ENCODE assay signal across 20 mouse cellular contexts in the genomic region with DNA sequence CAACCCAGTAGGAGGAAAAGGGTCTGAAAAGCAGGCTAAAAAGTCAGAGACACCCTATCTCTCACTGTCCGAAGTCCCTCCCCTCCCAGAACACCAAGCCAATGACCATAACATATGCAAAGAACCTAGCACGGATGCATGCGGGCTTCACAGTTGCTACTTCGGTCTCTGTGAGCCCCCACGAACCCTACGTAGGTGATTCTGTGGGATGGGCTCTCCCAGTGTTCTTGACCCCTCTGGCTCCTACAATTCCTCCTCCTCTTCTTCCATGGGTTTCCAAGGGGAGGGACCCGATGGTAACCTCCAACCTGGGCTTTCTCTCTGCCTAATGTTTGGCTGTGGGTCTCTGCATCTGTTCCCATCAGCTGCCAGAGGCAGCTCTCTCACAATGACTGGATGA. TPM values are rescaled to one million over a fixed set of nuclear protein-coding genes. Genes with fewer than 3 reads are reported as not detected.
"Had no signal": no experiment of that assay in that cellular context is flagged by ENCODE, and none has a peak within 500 bp of the region (broad histone marks: within the 10 kb centered on the region; RNA-seq: fewer than 3 reads in every experiment).

No protein-coding gene starts in this region.

- ATAC-seq: lung, postnatal 0 days; midbrain, embryonic 16.5 days had no signal

- H3K36me3 ChIP-seq: lung, embryonic 15.5 days; midbrain, embryonic 12.5 days; neural tube, embryonic 13.5 days; neural tube, embryonic 15.5 days had no signal

- DNase-seq: lung, adult 2 months; lung, postnatal 14 days; lung, postnatal 36 days; midbrain, embryonic 14.5 days; retina, postnatal 1 day; right cerebral cortex, adult 18-20 months; right cerebral cortex, postnatal 25 days; right cerebral cortex, postnatal 4 days; thymus, adult 18-20 months; thymus, postnatal 14 days; thymus, postnatal 36 days had no signal

- H3K9ac ChIP-seq: lung, embryonic 15.5 days; midbrain, embryonic 12.5 days; neural tube, embryonic 13.5 days; neural tube, embryonic 15.5 days had no signal

- H3K27ac ChIP-seq: lung, embryonic 15.5 days; macrophage; midbrain, embryonic 12.5 days; neural tube, embryonic 13.5 days; neural tube, embryonic 15.5 days had no signal

- H3K4me2 ChIP-seq: lung, embryonic 15.5 days; midbrain, embryonic 12.5 days; neural tube, embryonic 13.5 days; neural tube, embryonic 15.5 days had no signal

- H3K9me3 ChIP-seq: lung, embryonic 15.5 days; megakaryocyte, embryonic 14.5 days; midbrain, embryonic 12.5 days; neural tube, embryonic 13.5 days; neural tube, embryonic 15.5 days had no signal

- H3K27me3 ChIP-seq: lung, embryonic 15.5 days; neural tube, embryonic 13.5 days; neural tube, embryonic 15.5 days had no signal

- H3K4me3 ChIP-seq: lung, embryonic 15.5 days; midbrain, embryonic 12.5 days; myocyte; neural tube, embryonic 13.5 days; neural tube, embryonic 15.5 days had no signal

RNA-seq across cellular contexts. Expression of a gene that starts 3.1 kb away (rescaled TPM):
- polyA plus RNA-seq: macrophage had no signal
